Mouse (Mus musculus): ENCODE results near the gene Alg14. TPM values are rescaled to one million over a fixed set of nuclear protein-coding genes. Genes with fewer than 3 reads are reported as not detected.

Gene Alg14
- total RNA-seq, 2 experiments from 2014 or later = 17.1 to 18.5 TPM

- intact Hi-C loops (cut with DNase I) = no loop called here
- no peak for DNase-seq (ENCODE audit: low spot score in 2 of 2)
Observed at GRCm38 (mm10) chr3:121354861-121355470, 63.4 kb downstream of the Alg14 start.

GRCm38 (mm10) chr3:121355569-121355968 lies 64.0 kb downstream of the Alg14 start:
- DNase-seq (ENCODE audit: low spot score in 2 of 2) = no peak
- intact Hi-C loops (cut with DNase I) = no loop called here

- intact Hi-C loops (cut with DNase I) = no loop called here
- no peak for DNase-seq (ENCODE audit: low spot score in 2 of 2)
Observed at GRCm38 (mm10) chr3:121356111-121356510, 64.5 kb downstream of the Alg14 start.

- intact Hi-C loops (cut with DNase I) = no loop called here
- DNase-seq (ENCODE audit: low spot score in 2 of 2) = no peak
Observed at GRCm38 (mm10) chr3:121357030-121357429, 65.5 kb downstream of the Alg14 start.

GRCm38 (mm10) chr3:121358285-121358684 lies 66.7 kb downstream of the Alg14 start:
- intact Hi-C loops (cut with DNase I) = no loop called here
- no peak for DNase-seq (ENCODE audit: low spot score in 2 of 2)

GRCm38 (mm10) chr3:121358850-121359249 lies 67.3 kb downstream of the Alg14 start:
- no peak for DNase-seq (ENCODE audit: low spot score in 2 of 2)
- intact Hi-C loops (cut with DNase I) = no loop called here

GRCm38 (mm10) chr3:121359272-121359671 lies 67.7 kb downstream of the Alg14 start:
- intact Hi-C loops (cut with DNase I) = no loop called here
- DNase-seq (ENCODE audit: low spot score in 2 of 2) = no peak

GRCm38 (mm10) chr3:121362002-121362401 lies 70.4 kb downstream of the Alg14 start:
- intact Hi-C loops (cut with DNase I) = no loop called here
- no peak for DNase-seq (ENCODE audit: low spot score in 2 of 2)

GRCm38 (mm10) chr3:121364388-121364787 lies 72.8 kb downstream of the Alg14 start:
- intact Hi-C loops (cut with DNase I) = no loop called here
- DNase-seq (ENCODE audit: low spot score in 2 of 2) = no peak

- intact Hi-C loops (cut with DNase I) = no loop called here
Observed at GRCm38 (mm10) chr3:121365131-121365530, 73.6 kb downstream of the Alg14 start.

GRCm38 (mm10) chr3:121368616-121369015 lies 77.0 kb downstream of the Alg14 start:
- intact Hi-C loops (cut with DNase I) = no loop called here
- DNase-seq (ENCODE audit: low spot score in 2 of 2) = no peak

More at GRCm38 (mm10) chr3:121365131-121365530, 73.6 kb downstream of the Alg14 start:
- no peak for DNase-seq (ENCODE audit: low spot score in 2 of 2)

GRCm38 (mm10) chr3:121369517-121369916 lies 77.9 kb downstream of the Alg14 start:
- intact Hi-C loops (cut with DNase I) = no loop called here
- DNase-seq (ENCODE audit: low spot score in 2 of 2) = no peak

- no peak for DNase-seq (ENCODE audit: low spot score in 2 of 2)
- intact Hi-C loops (cut with DNase I) = no loop called here
Observed at GRCm38 (mm10) chr3:121370301-121370700, 78.7 kb downstream of the Alg14 start.

- DNase-seq (ENCODE audit: low spot score in 2 of 2) = no peak
- intact Hi-C loops (cut with DNase I) = no loop called here
Observed at GRCm38 (mm10) chr3:121370830-121371526, 79.4 kb downstream of the Alg14 start.

GRCm38 (mm10) chr3:121371527-121372220 lies 80.1 kb downstream of the Alg14 start:
- no peak for DNase-seq (ENCODE audit: low spot score in 2 of 2)
- intact Hi-C loops (cut with DNase I) = no loop called here

- intact Hi-C loops (cut with DNase I) = no loop called here
- DNase-seq (ENCODE audit: low spot score in 2 of 2) = no peak
Observed at GRCm38 (mm10) chr3:121373897-121374441, 82.4 kb downstream of the Alg14 start.

GRCm38 (mm10) chr3:121375541-121376129 lies 84.1 kb downstream of the Alg14 start:
- intact Hi-C loops (cut with DNase I) = no loop called here
- DNase-seq (ENCODE audit: low spot score in 2 of 2) = no peak

- intact Hi-C loops (cut with DNase I) = no loop called here
- no peak for DNase-seq (ENCODE audit: low spot score in 2 of 2)
Observed at GRCm38 (mm10) chr3:121378708-121379612, 87.4 kb downstream of the Alg14 start.

GRCm38 (mm10) chr3:121379699-121380098 lies 88.1 kb downstream of the Alg14 start:
- no peak for DNase-seq (ENCODE audit: low spot score in 2 of 2)
- intact Hi-C loops (cut with DNase I) = no loop called here

Measured in left cerebral cortex, postnatal 14 days (tissue).